Mouse (Mus musculus): ENCODE data around the gene Cp. TPM values are rescaled to one million over a fixed set of nuclear protein-coding genes. Genes with fewer than 3 reads are reported as not detected.

Gene Cp
- polyA plus RNA-seq (2012; rRNA removed): 155 and 182 TPM in 2 replicates

DNA sequence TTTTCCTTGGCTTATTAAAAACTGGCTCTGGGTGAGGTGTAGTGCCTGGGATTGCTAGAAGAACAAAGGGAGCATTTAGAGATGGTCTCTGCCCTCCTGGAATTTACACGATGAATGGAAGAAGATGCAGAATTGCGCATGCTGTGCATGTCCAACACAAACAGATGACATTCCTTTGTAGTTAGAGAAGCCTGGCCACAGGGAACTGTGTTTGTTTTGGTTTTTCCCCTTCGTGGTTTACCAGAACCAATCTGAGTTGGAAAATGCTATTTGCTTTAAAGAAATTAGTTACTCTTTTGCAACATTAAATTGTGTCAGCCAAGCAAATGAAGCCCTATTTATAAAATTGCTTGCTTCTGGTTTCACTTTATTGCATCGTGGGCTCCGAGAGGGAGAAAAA, at the start of gene Cp:
Cp (plus strand) TSS at position 170 of the 400 bp plus-strand sequence.

DNA sequence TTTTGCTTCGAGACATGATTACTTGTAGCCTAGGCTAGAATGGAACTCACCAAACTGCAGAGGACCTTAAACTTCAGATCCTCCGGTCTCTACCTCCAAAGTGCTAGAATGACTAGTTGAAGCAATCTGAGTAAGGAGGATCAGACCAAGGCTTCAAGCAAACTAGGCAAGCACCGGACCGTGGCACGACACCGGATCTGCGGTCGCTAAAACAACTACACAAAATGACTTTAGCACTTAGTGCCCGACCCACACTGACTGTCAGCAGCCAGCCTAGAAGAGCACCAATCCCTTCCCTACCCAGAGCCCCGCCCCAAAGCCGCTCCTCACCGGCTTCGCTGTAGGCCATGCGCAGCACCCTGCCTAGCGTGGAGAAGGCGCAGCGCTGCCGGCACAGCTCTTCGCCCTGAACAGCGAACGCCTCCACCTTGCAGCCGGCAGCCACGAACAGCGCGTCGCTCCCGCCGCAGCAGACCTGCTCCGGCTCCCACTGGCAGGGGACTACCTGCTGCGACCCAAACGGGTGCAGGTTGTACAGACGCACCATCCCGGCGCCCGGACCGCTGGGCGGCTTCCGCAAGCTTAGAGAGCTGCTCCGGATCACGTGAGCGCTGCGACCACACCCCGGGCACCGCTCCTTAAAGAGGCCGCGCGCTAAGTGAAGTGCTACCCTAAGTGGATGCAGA, 78.0 kb downstream of the Cp start, which contains the start of gene Hps3:
Hps3 (minus strand) TSS at position 597 of the 686 bp plus-strand sequence.

GRCm38 (mm10) chr3:20057306-20058196, 100.7 kb downstream of the Cp start, which contains the start of gene Hltf:
Hltf (plus strand) TSS chr3:20057811.

Other genes starting within 250 kb of the Cp start
- 7.9 and 8.2 TPM in 2 replicates for gene Hps3, start 78.3 kb downstream of the Cp start, polyA plus RNA-seq (2012; rRNA removed)
- 6.2 and 6.8 TPM in 2 replicates for gene Hltf, start 100.8 kb downstream of the Cp start, polyA plus RNA-seq (2012; rRNA removed)
- 13.6 and 14.0 TPM in 2 replicates for gene Gyg, start 198.3 kb downstream of the Cp start, polyA plus RNA-seq (2012; rRNA removed)